Mouse (Mus musculus): ENCODE measurements around the gene Dscam. TPM values are rescaled to one million over a fixed set of nuclear protein-coding genes. Genes with fewer than 3 reads are reported as not detected.

Dscam gene
- polyA plus RNA-seq, 1 experiment, result under 0.01 TPM

DNA sequence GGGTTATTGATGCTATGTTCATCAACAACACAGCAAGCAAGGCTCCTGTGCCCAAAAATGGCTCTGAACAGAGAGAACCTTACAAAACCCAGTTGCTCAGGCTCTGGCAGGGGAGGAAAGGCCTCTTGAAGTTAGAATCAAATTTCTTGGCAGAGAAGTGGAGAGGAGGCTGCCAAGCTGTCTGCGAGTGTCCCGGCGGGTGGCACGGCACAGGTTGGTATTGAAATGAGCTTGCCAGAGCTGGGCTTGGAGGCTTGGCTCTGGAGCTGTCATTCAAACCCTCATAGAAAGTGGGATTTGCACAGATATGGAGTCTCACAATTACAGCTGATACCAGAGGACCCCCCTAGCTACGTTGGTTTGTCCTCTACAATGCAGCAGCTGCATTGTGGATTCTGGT lies 550.1 kb downstream of the Dscam start:
- Histone ChIP-seq H3K4me2 (ENCODE audit: low read depth) (no peak overlapping the region), H3K79me2 (ENCODE audit: control insufficient read depth, insufficient read depth) (no peaks in the 10 kb centered on the region), H3K4me3 (no peak overlapping the region), H3K36me3 (ENCODE audit: control insufficient read depth, insufficient read depth) (no peaks in the 10 kb centered on the region), H3ac (ENCODE audit: control insufficient read depth, insufficient read length) (no peak overlapping the region), H3K27me3 (ENCODE audit: control insufficient read depth, insufficient read depth, insufficient read length) (no peaks in the 10 kb centered on the region)
- TF ChIP-seq POLR2A (IDR thresholded peaks at IDR 0.05; ENCODE audit: insufficient read length, low read depth), result no peak
- no peak for TF ChIP-seq REST (IDR thresholded peaks at IDR 0.05; ENCODE audit: insufficient read depth, insufficient read length)

DNA sequence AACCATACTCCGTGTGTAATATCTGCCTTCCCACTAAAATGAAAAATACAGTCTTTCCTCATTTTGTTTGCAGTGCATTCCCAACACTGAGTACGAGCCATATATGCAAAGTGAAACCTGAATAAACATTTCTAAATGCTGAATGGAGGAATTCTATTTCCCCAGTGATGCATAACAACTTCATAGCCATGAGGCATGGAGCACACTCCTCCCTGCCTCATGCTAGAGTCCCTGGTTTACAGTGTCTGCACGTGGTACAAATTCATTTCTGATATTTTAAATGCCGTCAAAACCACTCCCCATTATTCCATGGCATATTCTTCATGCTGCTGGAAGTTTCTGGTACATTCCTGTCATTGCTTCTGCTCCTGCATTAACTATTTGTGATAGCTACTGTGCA lies 552.8 kb downstream of the Dscam start:
- Histone ChIP-seq H3K4me2 (ENCODE audit: low read depth) (no peak overlapping the region), H3K4me3 (no peak overlapping the region), H3K27me3 (ENCODE audit: control insufficient read depth, insufficient read depth, insufficient read length) (no peaks in the 10 kb centered on the region), H3K79me2 (ENCODE audit: control insufficient read depth, insufficient read depth) (no peaks in the 10 kb centered on the region), H3ac (ENCODE audit: control insufficient read depth, insufficient read length) (no peak overlapping the region), H3K36me3 (ENCODE audit: control insufficient read depth, insufficient read depth) (no peaks in the 10 kb centered on the region)
- TF ChIP-seq MYOD1 (IDR thresholded peaks at IDR 0.05; ENCODE audit: control insufficient read depth in 1 of 3, insufficient read length in 2 of 3, low read depth in 2 of 3), result no peak
- no peak for TF ChIP-seq CEBPB (IDR thresholded peaks at IDR 0.05; ENCODE audit: insufficient read depth, poor library complexity, severe bottlenecking)

DNA sequence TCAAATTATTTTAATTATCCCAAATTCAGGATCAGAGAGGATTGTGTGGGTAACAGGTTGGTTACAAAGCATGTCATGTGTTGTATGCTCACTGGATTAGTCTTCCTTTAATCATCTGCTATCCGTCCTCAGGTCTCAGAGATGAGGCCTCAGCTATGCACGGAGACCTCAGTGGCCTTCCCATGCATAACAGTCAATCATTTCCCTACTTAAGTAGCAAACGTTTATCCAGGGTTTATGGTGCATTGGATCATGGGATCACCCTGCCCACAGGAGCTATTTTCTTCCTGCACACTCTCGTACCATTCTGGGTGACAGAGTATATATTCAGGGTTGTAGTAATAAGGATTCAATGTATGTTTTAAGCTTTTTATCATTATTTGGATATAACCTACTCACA lies 557.3 kb downstream of the Dscam start:
- no peak overlapping the region for H3K4me3 ChIP-seq
- no peaks in the 10 kb centered on the region for H3K36me3 ChIP-seq (ENCODE audit: control insufficient read depth, insufficient read depth)
- H3ac ChIP-seq (ENCODE audit: control insufficient read depth, insufficient read length), result no peak overlapping the region
- no peak for TF ChIP-seq POLR2A (IDR thresholded peaks at IDR 0.05; ENCODE audit: insufficient read length, low read depth)
- TF ChIP-seq USF1 (IDR thresholded peaks at IDR 0.05; ENCODE audit: low read depth), result no peak
- no peak for TF ChIP-seq MAX (IDR thresholded peaks at IDR 0.05; ENCODE audit: low read depth)
- TF ChIP-seq TCF3 (IDR thresholded peaks at IDR 0.05; ENCODE audit: insufficient read length, low read depth), result no peak
- TF ChIP-seq REST (IDR thresholded peaks at IDR 0.05; ENCODE audit: insufficient read depth, insufficient read length), result no peak
- TF ChIP-seq TCF12 (IDR thresholded peaks at IDR 0.05; ENCODE audit: insufficient read depth, poor library complexity, severe bottlenecking), result no peak
- TF ChIP-seq MYOD1 (IDR thresholded peaks at IDR 0.05; ENCODE audit: control insufficient read depth in 1 of 3, insufficient read length in 2 of 3, low read depth in 2 of 3), result no peak
- TF ChIP-seq SRF (IDR thresholded peaks at IDR 0.05; ENCODE audit: control insufficient read depth, insufficient read length, low read depth), result no peak
- TF ChIP-seq CEBPB (IDR thresholded peaks at IDR 0.05; ENCODE audit: insufficient read depth, poor library complexity, severe bottlenecking), result no peak
- TF ChIP-seq POLR2AphosphoS2 (IDR thresholded peaks at IDR 0.05; ENCODE audit: insufficient read length, low read depth), result no peak
- TF ChIP-seq E2F4 (IDR thresholded peaks at IDR 0.05; ENCODE audit: insufficient read depth), result no peak
- no peak for TF ChIP-seq MYOG (IDR thresholded peaks at IDR 0.05; ENCODE audit: control insufficient read depth in 1 of 3, insufficient read depth in 1 of 3, insufficient read length in 2 of 3, low read depth in 2 of 3)
- H3K79me2 ChIP-seq (ENCODE audit: control insufficient read depth, insufficient read depth), result no peaks in the 10 kb centered on the region
- H3K4me2 ChIP-seq (ENCODE audit: low read depth), result no peak overlapping the region
- no peaks in the 10 kb centered on the region for H3K27me3 ChIP-seq (ENCODE audit: control insufficient read depth, insufficient read depth, insufficient read length)

DNA sequence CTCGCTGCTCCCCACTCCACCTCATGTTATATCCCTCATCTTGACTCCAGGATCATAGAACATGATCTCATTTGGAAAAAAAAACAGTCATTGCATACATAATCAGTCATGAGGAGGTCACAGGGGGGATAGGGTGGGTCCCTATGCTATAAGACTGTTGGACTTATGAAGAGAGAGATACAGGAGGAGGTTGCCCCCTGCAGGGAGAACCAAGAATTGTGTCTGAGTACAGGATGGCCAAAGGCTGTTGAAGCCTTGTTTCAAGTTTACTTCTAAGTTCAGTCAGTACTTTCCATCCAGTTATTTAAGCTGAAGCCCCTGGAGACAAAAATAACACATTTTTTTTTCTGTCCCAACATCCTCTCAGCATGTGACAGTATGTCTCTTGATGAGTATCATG lies 559.7 kb downstream of the Dscam start:
- no peak overlapping the region for H3ac ChIP-seq (ENCODE audit: control insufficient read depth, insufficient read length)
- H3K4me2 ChIP-seq (ENCODE audit: low read depth), result no peak overlapping the region
- H3K79me2 ChIP-seq (ENCODE audit: control insufficient read depth, insufficient read depth), result no peaks in the 10 kb centered on the region
- H3K36me3 ChIP-seq (ENCODE audit: control insufficient read depth, insufficient read depth), result no peaks in the 10 kb centered on the region
- no peak overlapping the region for H3K4me3 ChIP-seq
- H3K27me3 ChIP-seq (ENCODE audit: control insufficient read depth, insufficient read depth, insufficient read length), result no peaks in the 10 kb centered on the region
- TF ChIP-seq MAX (IDR thresholded peaks at IDR 0.05; ENCODE audit: low read depth), result no peak
- no peak for TF ChIP-seq E2F4 (IDR thresholded peaks at IDR 0.05; ENCODE audit: insufficient read depth)
- TF ChIP-seq POLR2AphosphoS2 (IDR thresholded peaks at IDR 0.05; ENCODE audit: insufficient read length, low read depth), result no peak
- TF ChIP-seq SRF (IDR thresholded peaks at IDR 0.05; ENCODE audit: control insufficient read depth, insufficient read length, low read depth), result no peak
- TF ChIP-seq REST (IDR thresholded peaks at IDR 0.05; ENCODE audit: insufficient read depth, insufficient read length), result no peak
- TF ChIP-seq POLR2A (IDR thresholded peaks at IDR 0.05; ENCODE audit: insufficient read length, low read depth), result no peak
- no peak for TF ChIP-seq USF1 (IDR thresholded peaks at IDR 0.05; ENCODE audit: low read depth)
- TF ChIP-seq TCF12 (IDR thresholded peaks at IDR 0.05; ENCODE audit: insufficient read depth, poor library complexity, severe bottlenecking), result no peak
- TF ChIP-seq TCF3 (IDR thresholded peaks at IDR 0.05; ENCODE audit: insufficient read length, low read depth), result no peak
- no peak for TF ChIP-seq CEBPB (IDR thresholded peaks at IDR 0.05; ENCODE audit: insufficient read depth, poor library complexity, severe bottlenecking)
- no peak for TF ChIP-seq MYOG (IDR thresholded peaks at IDR 0.05; ENCODE audit: control insufficient read depth in 1 of 3, insufficient read depth in 1 of 3, insufficient read length in 2 of 3, low read depth in 2 of 3)
- no peak for TF ChIP-seq MYOD1 (IDR thresholded peaks at IDR 0.05; ENCODE audit: control insufficient read depth in 1 of 3, insufficient read length in 2 of 3, low read depth in 2 of 3)

DNA sequence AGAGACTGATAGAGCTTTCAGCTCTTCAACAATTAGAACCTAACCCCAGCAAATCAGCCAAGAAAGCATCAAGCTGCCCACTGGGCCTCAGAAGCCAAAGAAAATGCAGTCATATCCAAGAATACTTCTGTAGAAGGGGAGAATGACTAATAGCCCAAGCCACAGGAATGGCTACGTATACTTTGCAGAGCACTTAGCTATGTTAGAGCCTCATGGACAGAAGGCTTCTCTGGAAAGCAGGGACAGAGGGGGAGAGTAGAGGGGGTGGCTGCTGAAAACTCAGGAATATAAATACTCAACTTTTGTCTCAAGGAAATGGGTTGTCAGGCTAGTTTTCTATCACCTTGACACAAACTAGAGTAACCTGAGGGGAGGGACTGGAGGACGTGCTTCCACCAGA lies 568.3 kb downstream of the Dscam start:
- no peak for TF ChIP-seq MYOG (IDR thresholded peaks at IDR 0.05; ENCODE audit: control insufficient read depth in 1 of 3, insufficient read depth in 1 of 3, insufficient read length in 2 of 3, low read depth in 2 of 3)
- TF ChIP-seq SRF (IDR thresholded peaks at IDR 0.05; ENCODE audit: control insufficient read depth, insufficient read length, low read depth), result no peak
- TF ChIP-seq USF1 (IDR thresholded peaks at IDR 0.05; ENCODE audit: low read depth), result no peak
- no peak for TF ChIP-seq REST (IDR thresholded peaks at IDR 0.05; ENCODE audit: insufficient read depth, insufficient read length)
- TF ChIP-seq TCF12 (IDR thresholded peaks at IDR 0.05; ENCODE audit: insufficient read depth, poor library complexity, severe bottlenecking), result no peak
- no peak for TF ChIP-seq MYOD1 (IDR thresholded peaks at IDR 0.05; ENCODE audit: control insufficient read depth in 1 of 3, insufficient read length in 2 of 3, low read depth in 2 of 3)
- no peak for TF ChIP-seq MAX (IDR thresholded peaks at IDR 0.05; ENCODE audit: low read depth)
- no peak for TF ChIP-seq E2F4 (IDR thresholded peaks at IDR 0.05; ENCODE audit: insufficient read depth)
- no peak for TF ChIP-seq TCF3 (IDR thresholded peaks at IDR 0.05; ENCODE audit: insufficient read length, low read depth)
- TF ChIP-seq POLR2AphosphoS2 (IDR thresholded peaks at IDR 0.05; ENCODE audit: insufficient read length, low read depth), result no peak
- no peak for TF ChIP-seq POLR2A (IDR thresholded peaks at IDR 0.05; ENCODE audit: insufficient read length, low read depth)
- no peak for TF ChIP-seq CEBPB (IDR thresholded peaks at IDR 0.05; ENCODE audit: insufficient read depth, poor library complexity, severe bottlenecking)
- no peaks in the 10 kb centered on the region for H3K36me3 ChIP-seq (ENCODE audit: control insufficient read depth, insufficient read depth)
- no peak overlapping the region for H3ac ChIP-seq (ENCODE audit: control insufficient read depth, insufficient read length)
- H3K79me2 ChIP-seq (ENCODE audit: control insufficient read depth, insufficient read depth), result no peaks in the 10 kb centered on the region
- no peak overlapping the region for H3K4me2 ChIP-seq (ENCODE audit: low read depth)
- no peaks in the 10 kb centered on the region for H3K27me3 ChIP-seq (ENCODE audit: control insufficient read depth, insufficient read depth, insufficient read length)
- H3K4me3 ChIP-seq, result no peak overlapping the region

Measured in myocyte (in vitro differentiated cells).